Mouse (Mus musculus): Measurements from ENCODE around the gene Sbf2.
A peak's percentile ranks its signal among the peaks of the same experiment; 100 is the strongest.
"Not testable (repeated sequence)": the region's sequence is repeated elsewhere in the genome, so short reads cannot be mapped to it uniquely, and the experiment has no call there.

The Sbf2 gene

GRCm38 (mm10) chr7:110565815-110566549 is 48.7 kb downstream of the Sbf2 start:
- peak; percentile 62 to 68 for DNase-seq

- DNase-seq, result no peak
Measured at GRCm38 (mm10) chr7:110561647-110562046, 53.1 kb downstream of the Sbf2 start.

GRCm38 (mm10) chr7:110557001-110557400 is 57.7 kb downstream of the Sbf2 start:
- no peak for DNase-seq

- DNase-seq, result peak; percentile 30 to 35
Measured at GRCm38 (mm10) chr7:110556221-110556620, 58.5 kb downstream of the Sbf2 start.

GRCm38 (mm10) chr7:110555260-110555659 is 59.5 kb downstream of the Sbf2 start:
- DNase-seq, result no peak

- DNase-seq, result peak in 1 of 2 experiments; percentile 71
Measured at GRCm38 (mm10) chr7:110548268-110548667, 66.5 kb downstream of the Sbf2 start.

GRCm38 (mm10) chr7:110543341-110543740 is 71.4 kb downstream of the Sbf2 start:
- no peak for DNase-seq

- no peak for DNase-seq
Measured at GRCm38 (mm10) chr7:110539266-110539665, 75.5 kb downstream of the Sbf2 start.

GRCm38 (mm10) chr7:110530295-110530694 is 84.4 kb downstream of the Sbf2 start:
- not testable (repeated sequence) for DNase-seq

GRCm38 (mm10) chr7:110525090-110525775 is 89.5 kb downstream of the Sbf2 start:
- no peak for DNase-seq

GRCm38 (mm10) chr7:110516241-110517220 is 98.2 kb downstream of the Sbf2 start:
- no peak for DNase-seq

- no peak for DNase-seq
Measured at GRCm38 (mm10) chr7:110514131-110514530, 100.6 kb downstream of the Sbf2 start.

- no peak for DNase-seq
Measured at GRCm38 (mm10) chr7:110498653-110499052, 116.1 kb downstream of the Sbf2 start.

GRCm38 (mm10) chr7:110491038-110491437 is 123.7 kb downstream of the Sbf2 start:
- DNase-seq, result no peak

- no peak for DNase-seq
Measured at GRCm38 (mm10) chr7:110485051-110485450, 129.7 kb downstream of the Sbf2 start.

GRCm38 (mm10) chr7:110470987-110471386 is 143.7 kb downstream of the Sbf2 start:
- DNase-seq, result no peak

- no peak for DNase-seq
Measured at GRCm38 (mm10) chr7:110463471-110463870, 151.3 kb downstream of the Sbf2 start.

GRCm38 (mm10) chr7:110432301-110432700 is 182.4 kb downstream of the Sbf2 start:
- peak; percentile 67 to 82 for DNase-seq

- no peak for DNase-seq
Measured at GRCm38 (mm10) chr7:110416318-110416717, 198.4 kb downstream of the Sbf2 start.

- DNase-seq, result peak; percentile 52 to 63
Measured at GRCm38 (mm10) chr7:110414276-110414675, 200.4 kb downstream of the Sbf2 start.

GRCm38 (mm10) chr7:110402092-110402491 is 212.6 kb downstream of the Sbf2 start:
- no peak for DNase-seq

- DNase-seq, result peak in 1 of 2 experiments; percentile 11
Measured at GRCm38 (mm10) chr7:110392576-110392975, 222.1 kb downstream of the Sbf2 start.

- peak in 1 of 2 experiments; percentile 26 for DNase-seq
Measured at GRCm38 (mm10) chr7:110391632-110392031, 223.1 kb downstream of the Sbf2 start.
